Mouse (Mus musculus): ENCODE data around the gene Tbc1d7. TPM values are rescaled to one million over a fixed set of nuclear protein-coding genes. Genes with fewer than 3 reads are reported as not detected.
A peak's percentile ranks its signal among the peaks of the same experiment; 100 is the strongest.

The Tbc1d7 gene
- polyA plus RNA-seq, 1 experiment = 35.8 TPM

DNA sequence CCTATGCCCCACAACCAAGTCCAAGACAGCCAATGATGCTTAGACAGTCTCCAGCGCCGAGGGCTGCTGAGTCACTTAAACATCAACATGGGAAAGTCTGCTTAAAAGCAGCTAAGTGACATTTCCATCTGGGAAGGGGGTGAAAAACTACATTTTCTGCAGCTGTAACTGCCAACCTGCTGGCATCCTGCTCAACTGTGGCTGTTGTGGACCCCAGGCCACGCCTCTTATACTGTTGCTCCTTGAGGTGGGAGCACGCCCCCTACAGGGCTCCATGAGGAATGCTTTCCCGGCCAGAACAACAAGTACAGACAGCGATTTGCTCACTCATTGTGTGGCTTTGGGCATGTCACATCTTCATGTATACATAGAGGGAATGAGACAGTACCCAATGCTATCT is 25.9 kb upstream of the Tbc1d7 start:
- DNase-seq (ENCODE audit: extremely low spot score in 1 of 2, low spot score in 1 of 2) = no peak

DNA sequence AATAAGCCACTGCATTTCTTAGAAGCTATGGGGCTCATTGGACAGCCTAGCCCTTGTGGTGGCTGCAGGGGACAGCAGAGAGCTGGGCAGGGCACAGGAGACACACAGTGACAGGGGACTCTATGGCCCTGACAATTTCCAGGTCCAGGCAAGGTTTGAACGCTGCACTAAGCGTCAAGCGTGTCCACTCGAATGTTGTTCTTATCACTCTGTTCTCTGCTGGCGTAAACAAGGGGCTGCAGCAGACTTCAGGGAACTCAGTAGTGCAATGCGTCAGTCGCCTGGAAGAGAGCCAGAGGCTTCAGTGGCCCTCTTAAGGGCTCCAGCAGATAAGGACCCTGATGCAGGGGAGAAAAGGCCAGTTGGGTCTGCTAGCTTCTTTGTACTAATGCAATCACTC is 24.7 kb upstream of the Tbc1d7 start:
- DNase-seq (ENCODE audit: extremely low spot score in 1 of 2, low spot score in 1 of 2) = no peak

DNA sequence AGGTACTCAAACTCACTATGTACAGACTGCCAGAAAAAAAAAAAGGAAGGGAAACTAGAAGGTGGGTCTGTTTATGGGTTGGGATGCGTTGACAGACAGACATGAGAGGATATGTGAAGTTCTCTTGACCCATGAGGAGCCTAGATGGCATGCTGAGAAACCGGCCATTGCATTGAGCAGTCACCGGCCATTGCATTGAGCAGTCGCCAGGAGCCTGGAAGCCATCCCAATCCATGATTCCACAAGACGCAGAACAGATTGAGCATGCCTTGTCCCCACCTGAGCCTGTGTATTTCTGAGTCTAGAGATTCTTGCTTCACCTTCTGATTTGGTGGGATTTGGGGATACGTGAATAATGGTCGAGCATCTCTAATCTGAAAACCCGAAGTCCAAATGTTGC is 22.6 kb upstream of the Tbc1d7 start:
- DNase-seq (ENCODE audit: extremely low spot score in 1 of 2, low spot score in 1 of 2) = no peak

DNA sequence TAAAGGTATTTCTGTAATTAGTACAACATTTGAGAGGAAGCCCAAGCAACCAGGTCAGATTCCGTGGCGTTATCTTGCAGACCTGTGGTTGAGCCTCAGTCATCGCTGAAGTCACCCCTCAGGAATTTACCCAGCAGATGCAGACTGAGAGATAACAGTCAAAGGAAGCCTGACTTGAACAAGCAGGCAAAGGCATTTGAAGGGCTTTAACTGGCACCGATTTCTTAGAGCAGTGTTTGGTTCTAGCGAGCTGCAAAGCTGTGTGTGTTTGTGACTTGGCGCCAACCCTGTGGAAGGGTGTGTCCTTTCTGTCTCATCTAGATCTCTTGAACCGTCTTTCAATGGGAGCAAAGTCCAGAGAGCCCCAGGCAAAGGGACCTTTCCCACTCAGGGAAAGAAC is 22.0 kb upstream of the Tbc1d7 start:
- no peak for DNase-seq (ENCODE audit: extremely low spot score in 1 of 2, low spot score in 1 of 2)

DNA sequence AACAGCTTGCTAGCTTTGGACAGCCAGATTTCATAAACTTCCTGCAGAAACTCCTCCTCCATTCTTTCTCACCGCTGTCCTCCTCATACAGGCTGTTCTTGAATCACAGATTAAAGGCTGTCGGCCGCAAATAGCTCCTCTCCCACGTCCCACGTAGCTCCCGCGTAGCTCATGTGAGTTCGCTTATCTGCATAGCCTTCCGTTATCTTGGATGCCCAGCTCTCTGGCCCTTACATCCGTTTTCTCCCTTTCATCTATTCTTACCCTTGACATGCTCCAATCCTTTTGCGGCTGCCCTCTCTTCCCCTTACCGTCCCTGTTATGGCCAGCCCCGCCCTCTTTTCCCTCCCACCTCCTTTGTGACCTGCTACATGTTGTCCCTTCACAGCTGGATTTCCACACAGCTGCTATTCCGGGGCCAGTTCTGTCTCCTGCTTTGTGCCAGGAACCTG is 20.5 kb upstream of the Tbc1d7 start:
- peak; percentile 71 to 79 for DNase-seq (ENCODE audit: extremely low spot score in 1 of 2, low spot score in 1 of 2)

DNA sequence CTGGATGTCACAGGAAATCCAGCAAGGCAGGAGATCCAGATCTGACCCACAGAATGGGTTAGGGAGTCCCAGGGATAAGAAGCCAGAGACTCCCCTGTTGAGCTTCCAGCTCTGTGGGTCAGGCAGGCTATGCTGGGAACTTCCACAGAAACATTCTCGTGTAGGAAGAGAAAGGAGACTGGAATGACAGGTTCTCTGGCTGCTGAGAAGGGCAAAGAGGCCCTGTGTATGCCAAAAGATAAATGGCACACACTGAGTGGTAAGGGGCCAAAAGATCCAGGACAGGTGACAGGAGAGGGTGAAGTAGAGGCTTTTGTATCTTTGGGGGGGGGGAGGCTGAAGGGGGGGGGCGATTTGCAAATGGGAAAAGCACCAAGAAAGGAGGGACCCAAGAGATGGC is 20.0 kb upstream of the Tbc1d7 start:
- no peak for DNase-seq (ENCODE audit: extremely low spot score in 1 of 2, low spot score in 1 of 2)

DNA sequence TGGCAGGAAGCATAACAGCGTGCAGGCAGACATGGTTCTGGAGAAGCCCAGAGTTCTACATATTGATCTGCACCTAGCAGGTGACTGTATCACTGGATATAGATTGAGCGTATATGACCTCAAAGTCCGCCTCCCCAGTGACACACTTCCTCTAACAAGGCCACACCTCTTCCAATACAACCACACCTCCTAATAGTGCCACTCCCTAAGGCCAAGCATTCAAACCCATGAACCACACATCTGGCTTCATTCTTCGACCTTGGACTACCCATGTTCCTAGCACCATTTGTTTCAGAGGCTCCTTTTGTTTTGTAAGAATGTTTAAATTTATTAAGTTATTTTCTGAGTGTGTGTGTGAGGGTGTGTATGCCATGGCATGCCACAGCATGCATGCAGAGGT is 16.4 kb upstream of the Tbc1d7 start:
- DNase-seq (ENCODE audit: extremely low spot score in 1 of 2, low spot score in 1 of 2) = no peak

DNA sequence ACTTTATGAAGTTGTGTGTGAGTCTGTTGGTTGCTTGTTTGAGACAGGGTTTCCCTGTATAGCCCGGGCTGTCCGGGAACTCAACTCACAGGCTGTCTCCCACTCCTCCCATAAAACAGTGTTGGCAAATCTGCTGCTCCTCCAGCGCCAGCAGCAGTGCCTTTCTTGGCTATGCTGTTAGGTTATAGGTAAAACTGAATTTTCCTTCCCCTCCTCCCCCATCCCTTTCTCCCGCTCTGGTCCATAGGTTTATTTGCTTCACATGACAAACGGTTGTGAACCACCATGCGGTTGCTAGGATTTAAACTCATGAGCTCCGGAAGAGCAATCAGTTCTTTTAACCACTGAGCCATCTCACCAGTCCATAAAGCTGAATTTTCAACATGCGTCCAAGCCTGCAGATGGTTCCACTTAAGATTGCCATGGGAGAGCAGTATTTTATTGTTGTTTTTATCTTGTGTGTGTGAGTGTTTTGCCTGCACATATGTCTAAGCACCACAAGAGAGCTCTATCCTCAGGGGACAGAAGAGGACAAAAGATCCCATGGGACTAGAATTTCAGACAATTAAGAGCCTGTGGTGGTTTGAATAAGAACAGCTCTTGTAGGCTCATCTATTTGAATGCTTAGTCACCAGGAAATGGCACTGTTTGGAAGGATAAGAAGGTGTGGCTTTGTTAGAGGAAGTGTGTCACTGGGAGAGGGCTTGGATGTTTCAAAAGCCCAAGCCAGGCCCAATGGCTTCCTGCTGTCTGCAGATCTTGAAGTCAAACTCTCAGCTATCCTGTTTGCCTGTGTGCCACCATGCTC is 12.2 kb upstream of the Tbc1d7 start:
- DNase-seq (ENCODE audit: extremely low spot score in 1 of 2, low spot score in 1 of 2) = no peak

DNA sequence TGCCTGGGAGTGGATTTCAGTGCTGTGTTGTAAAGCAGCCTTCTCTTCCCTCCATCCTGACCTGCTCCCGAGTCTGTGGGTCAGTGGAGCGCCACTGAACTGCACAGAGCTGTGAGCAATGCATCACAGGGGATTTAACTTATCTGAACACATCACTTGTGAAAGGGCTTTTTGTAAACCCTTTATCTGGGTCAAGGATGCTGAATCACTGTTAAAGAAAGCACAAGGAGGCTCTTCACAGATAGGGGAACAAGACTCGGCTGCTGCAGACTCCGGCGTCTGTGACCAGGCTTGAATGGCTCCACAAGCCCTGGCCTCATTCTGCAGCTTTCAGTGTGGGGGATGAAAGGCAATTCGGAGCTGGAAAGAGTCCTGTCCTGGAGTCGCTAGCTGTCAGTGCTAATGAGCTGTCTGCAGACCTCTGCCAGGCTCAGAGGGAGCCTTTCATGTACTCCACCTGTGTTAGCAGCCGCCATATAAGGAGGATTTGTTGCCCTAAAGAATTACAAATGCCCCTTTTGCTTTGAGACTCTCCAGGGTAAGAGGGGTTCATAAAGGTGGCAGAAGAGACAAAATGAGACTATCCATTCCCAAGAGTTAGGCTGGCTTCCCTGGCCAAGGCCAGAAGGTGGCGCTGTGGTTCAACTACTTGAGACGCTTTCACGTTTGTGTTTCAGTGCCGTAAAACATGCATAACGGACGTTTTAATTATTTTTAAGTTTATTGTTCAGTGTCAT is 11.3 kb upstream of the Tbc1d7 start:
- DNase-seq (ENCODE audit: extremely low spot score in 1 of 2, low spot score in 1 of 2) = peak in 1 of 2 experiments; percentile 95

DNA sequence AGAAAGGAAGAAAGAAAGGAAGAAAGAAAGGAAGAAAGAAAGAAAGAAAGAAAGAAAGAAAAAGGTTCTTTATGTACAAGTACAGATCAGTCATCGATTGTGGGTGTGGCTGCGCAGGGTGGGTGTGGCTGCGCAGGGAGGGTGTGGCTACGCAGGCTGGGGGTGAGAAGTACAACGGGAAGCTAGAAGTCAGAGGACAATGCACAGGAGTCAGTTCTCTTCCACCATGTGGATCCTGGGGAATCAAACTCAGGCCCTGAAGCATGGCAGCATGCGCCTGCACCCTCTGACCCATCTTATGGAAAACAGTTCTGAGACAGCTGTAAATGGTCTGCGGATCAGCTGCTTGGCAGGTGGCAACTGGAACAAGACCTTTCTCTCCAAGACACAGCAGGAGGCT is 9.8 kb upstream of the Tbc1d7 start:
- DNase-seq (ENCODE audit: extremely low spot score in 1 of 2, low spot score in 1 of 2) = no peak

DNA sequence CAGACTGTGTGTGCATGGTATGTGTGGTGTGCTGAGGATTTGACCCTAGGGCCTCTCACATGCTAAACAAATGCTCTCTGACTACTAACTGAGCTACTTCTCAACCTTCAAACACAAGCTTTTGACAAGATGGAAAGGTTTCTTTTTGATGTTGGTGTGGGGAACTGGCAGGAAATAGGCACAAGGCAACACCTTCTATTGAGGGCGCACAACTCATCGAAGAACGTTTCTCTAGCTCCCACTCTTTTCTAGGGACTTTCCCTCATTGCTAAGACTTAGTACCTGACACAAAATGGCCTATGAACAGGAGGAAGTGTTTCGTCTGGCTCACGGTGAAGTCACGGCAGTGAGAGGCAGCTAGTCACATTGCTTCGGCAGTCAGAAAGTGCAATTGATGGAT is 6.0 kb upstream of the Tbc1d7 start:
- DNase-seq (ENCODE audit: extremely low spot score in 1 of 2, low spot score in 1 of 2) = no peak

DNA sequence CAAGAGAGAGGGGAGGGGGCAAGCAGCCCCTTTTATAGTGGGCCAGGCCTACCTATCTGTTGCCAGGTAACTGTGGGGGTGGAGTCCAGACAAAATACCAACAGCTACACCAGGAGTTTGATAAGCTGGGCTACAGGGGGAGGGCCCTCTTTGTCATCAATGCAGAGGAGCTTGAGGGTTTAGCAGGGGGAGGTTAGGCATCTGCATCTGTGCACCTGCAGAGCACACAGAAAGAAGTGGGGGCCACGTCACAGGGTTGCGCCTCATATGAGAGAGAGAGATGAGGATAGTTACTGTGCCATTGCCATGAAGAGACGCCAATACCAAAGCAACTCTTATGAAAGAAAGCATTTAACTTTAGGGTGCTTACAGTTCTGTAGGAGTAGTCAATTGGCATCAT is 5.4 kb upstream of the Tbc1d7 start:
- no peak for DNase-seq (ENCODE audit: extremely low spot score in 1 of 2, low spot score in 1 of 2)

DNA sequence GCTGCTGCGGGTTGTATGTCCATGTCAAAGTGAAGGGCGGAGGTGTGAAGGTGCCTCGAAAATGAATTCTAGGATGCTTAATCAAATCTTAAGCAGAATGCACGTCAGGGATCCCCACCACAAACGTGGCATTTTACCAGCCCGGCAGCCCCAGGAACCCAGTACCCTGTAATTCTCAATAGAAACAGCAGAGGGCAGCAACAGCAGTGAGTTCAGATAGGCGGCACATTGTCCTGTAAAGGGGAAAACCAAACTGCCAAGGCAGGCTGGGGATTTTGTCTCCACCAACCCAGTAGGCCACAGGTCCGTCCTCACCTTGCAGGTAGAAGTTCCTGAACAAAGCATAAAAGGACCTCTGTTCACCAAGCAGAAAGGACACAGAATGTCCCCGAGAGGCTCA is 2.0 kb upstream of the Tbc1d7 start:
- peak; percentile 46 to 94 for DNase-seq (ENCODE audit: extremely low spot score in 1 of 2, low spot score in 1 of 2)

DNA sequence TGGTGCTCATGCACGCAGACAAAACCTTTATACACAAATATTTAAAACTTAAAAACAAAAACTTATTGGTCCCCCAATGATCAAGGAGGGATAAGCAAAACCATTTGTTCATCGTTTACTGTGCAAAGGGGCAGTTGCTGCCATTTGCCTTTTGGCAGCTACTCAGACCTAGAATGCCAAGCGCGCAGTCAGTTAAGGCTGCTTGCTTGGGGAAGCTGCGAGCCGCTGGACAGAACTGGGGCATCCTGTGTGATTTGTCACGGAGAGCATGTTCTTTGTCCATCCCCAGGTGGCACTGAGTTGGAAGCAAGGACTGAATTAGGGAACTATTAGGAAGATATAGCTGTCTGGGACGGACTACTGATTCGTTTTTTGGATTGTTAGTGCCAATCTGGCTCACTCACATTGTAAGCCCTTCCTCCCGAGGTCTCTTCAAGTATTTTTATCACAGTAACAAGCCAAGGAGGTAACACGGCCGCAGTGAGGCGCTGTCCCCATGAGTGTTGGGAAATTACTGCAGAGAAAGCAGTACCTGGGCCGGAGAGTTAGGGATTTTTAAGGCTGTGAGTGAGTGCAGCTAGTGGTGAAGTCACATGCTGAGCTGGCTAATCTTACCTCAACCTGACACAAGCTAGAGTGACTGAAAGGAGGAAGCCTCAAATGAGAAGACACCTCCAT is 874 bp upstream of the Tbc1d7 start:
- no peak for DNase-seq (ENCODE audit: extremely low spot score in 1 of 2, low spot score in 1 of 2)

DNA sequence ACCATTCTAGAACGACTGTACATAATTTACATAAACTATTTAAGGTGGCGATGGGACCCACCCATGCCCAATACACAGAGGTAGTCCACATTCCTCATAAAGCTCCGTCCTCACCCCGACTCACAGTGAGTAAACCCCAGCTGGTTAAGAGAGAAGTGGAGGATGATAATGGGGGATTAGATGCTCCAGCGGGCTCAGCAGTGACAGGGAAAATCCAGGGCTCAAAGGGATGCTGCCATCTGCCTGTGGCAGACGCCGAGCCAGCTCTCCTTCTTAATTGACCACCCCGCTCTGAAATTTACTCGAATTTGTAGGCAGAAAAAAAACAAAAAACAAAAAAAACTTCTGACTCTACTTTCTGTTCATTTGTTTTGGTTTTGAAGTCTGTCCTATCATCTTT is 3.6 kb downstream of the Tbc1d7 start:
- no peak for DNase-seq (ENCODE audit: extremely low spot score in 1 of 2, low spot score in 1 of 2)

DNA sequence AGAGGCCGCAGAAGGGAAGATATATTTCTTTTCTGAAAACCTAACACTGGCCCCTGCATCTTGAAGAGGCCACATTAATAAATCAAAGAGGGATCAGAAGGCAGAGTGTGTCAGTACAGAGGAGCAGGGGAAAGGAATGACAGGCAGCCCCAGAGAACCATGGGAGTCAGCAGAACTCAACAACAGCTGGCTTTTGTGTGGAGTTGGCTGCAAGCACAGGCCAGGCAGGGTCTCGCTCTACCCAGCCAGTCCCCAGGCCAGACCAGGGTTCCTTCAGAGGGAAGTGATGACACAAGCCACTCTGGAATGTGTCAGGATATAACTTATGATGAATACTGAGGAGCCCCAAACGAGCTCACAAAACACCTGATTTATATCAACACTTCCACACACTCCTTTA is 11.9 kb downstream of the Tbc1d7 start:
- no peak for DNase-seq (ENCODE audit: extremely low spot score in 1 of 2, low spot score in 1 of 2)

DNA sequence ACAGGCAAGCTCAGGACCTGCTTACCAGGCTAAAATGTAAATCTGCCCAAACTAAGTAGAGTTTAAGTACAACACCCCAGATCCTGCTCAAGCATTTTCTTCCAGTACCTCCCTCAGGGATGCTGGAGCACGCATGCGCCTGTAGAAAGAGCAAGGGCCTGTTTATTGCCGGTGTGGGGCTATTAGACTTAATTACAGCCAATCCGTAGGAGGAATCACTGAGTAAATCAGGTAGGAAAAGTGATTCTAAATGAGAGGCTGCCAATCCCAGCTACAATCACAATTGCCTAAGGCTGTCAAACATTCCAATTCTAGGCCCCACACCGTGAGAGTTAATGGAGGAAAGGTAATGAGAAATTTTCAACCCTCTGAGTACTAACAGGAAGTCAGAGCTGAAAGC is 13.0 kb downstream of the Tbc1d7 start:
- DNase-seq (ENCODE audit: extremely low spot score in 1 of 2, low spot score in 1 of 2) = no peak

DNA sequence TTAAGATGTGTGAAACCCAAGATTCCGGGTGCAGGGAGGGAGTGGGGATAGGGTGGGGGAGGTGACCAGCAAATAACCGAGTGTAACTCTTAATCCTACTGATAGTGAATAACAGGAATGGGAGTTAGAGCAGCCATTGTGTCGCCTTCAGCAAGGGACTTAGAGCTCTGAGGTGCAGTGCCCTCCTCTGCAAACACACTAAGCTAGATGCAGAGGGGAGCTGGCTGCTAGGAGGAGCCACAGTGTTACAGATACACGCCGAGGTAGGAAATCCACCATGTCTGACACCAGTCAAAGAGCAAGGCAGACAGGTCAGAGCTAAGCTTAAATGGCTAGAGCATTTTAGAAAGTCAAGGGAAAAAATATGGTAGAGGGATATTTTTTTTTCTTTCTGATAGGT is 13.9 kb downstream of the Tbc1d7 start:
- no peak for DNase-seq (ENCODE audit: extremely low spot score in 1 of 2, low spot score in 1 of 2)

DNA sequence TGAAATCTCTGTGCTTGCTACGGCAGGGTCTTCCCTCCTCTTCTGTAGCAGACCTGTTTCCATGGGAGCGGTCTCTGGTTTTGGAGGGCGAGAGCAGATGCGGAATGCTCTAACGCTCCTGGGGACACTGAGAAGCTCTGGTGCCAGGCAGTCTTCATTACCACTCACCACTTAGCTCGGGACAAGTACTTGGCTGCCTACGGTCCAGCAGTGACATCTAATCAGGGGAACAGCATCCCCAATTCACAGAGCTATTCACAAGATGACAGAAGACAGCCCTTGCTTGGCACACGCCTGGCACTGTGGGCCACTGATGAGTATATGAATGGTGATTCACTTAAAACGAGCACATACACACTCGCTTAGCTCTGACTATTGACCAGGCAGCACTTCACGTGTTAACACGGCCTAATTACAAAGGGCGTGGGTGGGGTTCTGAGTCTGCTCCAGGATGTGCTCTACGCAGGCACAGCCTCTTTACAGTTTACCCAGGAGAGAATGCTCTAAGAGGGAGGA is 19.2 kb downstream of the Tbc1d7 start:
- DNase-seq (ENCODE audit: extremely low spot score in 1 of 2, low spot score in 1 of 2) = no peak

DNA sequence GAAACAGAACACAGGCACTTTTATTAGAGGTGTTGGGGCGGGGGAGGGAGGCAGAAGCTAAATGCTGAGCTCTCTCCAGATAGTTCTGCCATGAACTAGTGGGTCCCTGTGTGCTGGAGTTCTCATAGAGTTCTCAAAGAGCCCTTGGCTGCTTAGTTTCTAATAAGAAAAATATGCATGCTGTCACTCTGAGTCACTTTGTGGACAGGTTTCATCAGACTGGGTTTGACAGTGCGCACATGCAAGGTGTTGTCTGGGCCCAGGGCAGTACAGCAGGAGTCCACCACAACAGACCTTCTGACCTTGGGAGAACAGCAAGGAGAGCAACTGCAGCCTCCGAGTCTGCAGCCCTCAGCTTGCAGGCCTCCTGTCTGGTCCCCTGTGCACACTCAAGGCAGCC is 21.6 kb downstream of the Tbc1d7 start:
- DNase-seq (ENCODE audit: extremely low spot score in 1 of 2, low spot score in 1 of 2) = no peak

DNA sequence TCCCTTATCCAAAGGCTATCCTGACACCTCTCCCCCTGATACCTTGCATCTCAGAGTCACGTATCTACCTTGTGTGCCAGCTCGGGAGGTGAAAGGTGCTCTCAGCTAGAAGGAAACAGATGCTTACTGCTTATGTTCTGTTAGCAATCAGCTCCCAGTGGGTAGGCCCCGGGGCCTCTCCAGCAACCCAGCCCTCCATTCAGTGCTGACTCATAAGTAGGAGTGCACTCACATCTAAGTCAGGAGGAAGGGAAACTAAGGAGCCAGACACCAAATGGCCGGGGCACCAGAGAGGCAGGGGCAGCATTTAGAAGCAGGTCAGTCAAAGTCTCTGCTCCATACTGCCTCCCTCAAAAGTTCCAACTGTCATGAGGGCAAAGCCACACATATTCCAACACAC is 22.6 kb downstream of the Tbc1d7 start:
- DNase-seq (ENCODE audit: extremely low spot score in 1 of 2, low spot score in 1 of 2) = peak in 1 of 2 experiments; percentile 39
